Mouse (Mus musculus): Measurements from ENCODE around the gene Catsper3.

The Catsper3 gene

DNA sequence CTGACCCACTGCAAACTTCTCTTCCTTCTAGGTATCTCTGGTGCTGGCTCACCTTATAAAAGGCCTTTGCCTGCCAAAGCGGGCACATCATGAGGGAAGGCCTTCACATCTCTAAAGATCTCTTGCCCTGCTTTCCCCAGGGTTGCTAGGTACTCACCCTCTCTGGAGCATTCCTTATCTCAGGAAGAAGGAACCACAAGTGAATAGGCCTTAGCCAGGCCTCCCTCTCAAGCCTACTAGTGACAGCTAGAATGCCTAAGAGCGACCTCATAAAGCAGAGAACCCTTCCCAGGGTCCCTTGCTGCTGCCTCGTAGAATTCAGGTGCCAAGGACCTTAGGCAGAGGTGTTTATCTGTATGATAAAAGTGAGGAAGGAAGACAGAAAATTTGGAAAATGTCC, at the start of gene Catsper3:
Gene Catsper3, plus strand, starts transcription at position 301 of the 400 bp plus-strand sequence.
- no peak for DNase-seq (ENCODE audit: low spot score)

DNA sequence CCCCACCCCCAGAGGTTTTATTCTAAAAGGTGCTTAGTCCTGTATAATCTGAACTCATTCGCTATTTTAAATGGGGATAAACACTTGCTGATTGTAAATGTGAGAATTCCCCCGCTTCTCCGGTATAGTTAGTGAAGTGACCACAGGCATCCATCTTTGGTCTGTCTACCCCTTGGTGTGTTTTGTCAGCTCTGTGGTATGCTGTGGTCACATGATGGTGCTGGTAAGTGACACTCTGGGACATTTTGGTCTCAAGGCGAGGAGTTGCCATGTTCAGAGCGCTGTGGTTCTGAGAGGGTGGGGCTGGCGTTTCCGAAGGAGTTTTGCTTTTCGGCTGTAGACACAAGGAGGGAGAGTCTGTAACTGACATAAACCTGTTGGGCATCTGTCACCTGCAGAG, 46.5 kb upstream of the Catsper3 start:
- DNase-seq (ENCODE audit: low spot score) = no peak

DNA sequence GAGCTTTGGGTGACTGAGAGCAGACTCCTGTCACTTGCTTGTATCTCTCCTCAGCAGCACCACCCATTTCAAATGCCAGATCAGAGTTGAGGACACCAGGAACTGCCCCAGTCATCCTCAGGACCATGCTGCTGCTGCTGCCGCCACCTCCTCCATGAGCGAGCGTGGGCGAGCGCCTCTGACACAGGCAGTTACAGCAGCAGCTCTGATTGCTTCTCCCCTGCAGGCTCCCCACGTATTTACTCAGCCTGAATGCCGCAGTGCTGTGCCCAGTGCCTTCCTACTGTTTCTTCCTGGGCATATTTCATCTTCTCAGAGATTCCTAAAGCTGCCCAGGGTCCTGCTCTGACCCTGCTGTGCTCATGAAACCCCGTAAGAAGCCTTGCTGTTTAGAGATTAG, 42.1 kb upstream of the Catsper3 start:
- no peak for DNase-seq (ENCODE audit: low spot score)

DNA sequence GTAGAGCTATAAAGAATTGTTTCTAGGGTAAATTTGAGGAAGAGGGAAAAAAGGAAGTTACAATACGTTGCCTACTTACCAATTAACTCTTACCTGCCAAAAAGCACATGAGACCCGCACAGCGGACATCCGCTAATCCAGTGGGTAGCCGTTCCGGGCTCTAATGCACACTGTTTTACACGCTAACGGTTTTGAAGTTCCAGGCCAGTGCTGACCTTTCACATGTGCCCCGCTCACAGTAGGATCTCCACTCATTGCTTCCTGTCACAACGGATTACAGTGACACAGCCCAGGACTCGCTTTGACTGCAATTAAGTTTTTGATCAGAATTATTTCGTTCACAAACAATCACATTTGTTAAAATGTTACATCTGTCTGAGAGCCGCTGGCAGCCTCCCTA, 30.0 kb upstream of the Catsper3 start:
- peak; percentile 50 for DNase-seq (ENCODE audit: low spot score)

DNA sequence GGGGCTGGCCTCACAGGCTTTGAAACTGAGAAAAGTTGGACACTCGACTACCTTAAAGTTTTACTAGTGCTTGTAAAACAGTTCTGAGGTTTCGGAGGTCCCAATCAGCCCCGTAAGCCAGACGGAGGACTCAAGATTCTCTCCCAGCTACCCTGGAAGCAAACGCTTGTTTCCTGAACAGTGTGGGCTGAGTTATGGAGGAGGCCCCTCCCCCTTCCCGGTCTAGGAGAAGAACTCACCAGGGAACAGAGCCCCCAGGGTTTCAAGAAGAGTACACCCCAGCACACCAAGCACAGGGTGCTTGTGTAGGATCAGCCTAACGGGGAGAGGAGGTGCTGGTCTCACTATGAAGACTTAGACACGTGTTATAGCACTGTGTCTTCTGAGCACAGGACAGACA, 27.6 kb upstream of the Catsper3 start:
- DNase-seq (ENCODE audit: low spot score) = peak; percentile 37

DNA sequence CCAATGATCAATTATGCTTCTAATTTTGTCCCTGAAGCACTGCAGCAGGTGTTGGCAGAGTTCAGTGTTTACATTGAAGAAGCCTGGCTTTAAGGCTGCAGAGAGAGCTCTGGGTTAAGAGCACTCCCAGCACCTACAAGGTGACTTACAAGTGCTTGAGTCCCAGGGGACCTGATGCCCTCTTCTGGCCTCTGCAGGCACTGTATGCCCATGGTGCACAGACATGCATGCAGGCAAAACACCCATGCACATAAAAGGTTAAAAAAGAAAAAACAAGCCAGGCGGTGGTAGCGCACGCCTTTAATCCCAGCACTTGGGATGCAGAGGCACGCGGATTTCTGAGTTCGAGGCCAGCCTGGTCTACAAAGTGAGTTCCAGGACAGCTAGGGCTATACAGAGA, 26.7 kb upstream of the Catsper3 start:
- peak; percentile 25 for DNase-seq (ENCODE audit: low spot score)

DNA sequence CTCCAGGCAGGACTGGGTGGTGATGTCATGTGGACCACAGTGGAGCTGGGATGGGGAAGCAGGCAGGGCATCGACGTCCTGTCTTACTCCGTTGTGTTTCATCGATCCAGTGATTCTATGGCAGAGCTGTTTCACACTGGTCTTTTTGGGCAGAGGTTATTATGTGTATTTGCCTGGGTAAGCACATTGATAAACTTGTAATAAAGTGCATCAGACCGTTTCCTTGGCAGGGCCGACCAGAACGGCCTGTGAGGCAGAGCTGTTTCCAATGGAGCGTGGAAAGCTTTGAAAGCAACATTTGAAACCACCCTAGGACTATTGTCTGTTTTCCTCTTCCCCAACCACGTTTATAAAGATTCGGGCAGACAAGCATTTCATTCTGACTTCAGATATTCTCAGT, 23.8 kb upstream of the Catsper3 start:
- DNase-seq (ENCODE audit: low spot score) = no peak

DNA sequence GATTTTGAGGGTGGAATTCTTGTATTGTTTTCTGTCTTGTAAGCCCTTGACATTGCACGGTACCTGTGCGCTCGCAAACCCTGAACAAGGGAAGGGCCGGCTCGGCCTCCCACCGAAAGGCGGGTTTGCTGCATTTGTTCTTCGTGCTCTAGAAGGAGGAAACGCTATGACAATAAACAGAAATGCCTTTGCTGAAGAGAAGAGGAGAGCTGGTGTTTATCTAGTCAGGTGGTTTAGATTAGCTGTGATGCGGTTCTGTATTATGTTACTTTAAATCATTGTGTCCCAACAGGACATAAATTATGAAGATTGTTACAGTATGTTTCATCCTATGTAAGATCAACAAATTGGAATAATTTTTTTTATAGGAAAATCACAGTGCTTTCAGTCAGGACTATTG, 22.9 kb upstream of the Catsper3 start:
- peak; percentile 9 for DNase-seq (ENCODE audit: low spot score)

DNA sequence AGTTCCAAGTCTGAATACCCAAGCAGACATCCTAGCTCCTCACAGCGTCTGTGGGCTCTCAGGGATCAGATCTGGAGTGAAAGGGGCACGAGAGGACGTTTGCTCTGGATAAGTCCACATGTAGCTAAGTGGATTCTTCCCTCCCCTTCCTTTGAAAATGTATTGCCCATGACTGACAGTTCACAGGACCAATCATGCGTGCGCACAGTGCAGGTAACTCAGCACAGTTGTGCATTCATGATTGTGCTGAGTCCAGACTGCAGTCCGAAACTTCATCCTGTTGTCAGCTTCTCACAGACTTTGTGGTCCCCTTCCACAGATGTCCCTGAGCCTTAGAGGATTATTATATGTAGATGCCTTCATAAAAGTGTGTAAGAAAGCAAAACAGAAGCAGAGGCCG, 10.0 kb upstream of the Catsper3 start:
- no peak for DNase-seq (ENCODE audit: low spot score)

DNA sequence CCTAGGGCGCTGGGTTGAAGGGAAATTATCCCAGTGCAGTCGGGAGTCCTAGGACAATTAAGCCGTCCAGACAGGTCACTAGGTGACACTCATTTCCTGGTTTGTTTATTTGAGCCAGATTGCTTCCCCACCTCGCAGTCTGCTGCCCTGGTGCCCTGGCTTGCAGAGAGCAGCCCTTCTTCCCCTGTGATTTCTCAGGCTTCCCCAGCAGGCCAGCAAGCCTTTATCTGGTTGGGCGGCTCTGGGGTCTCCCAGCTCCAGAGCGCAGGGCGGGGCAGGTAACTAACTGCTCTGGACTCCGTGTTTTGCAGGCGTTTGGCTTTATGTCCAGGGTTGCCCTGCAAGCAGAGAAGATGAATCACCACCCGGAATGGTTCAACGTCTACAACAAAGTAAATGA, 9.3 kb upstream of the Catsper3 start:
- peak; percentile 50 for DNase-seq (ENCODE audit: low spot score)

DNA sequence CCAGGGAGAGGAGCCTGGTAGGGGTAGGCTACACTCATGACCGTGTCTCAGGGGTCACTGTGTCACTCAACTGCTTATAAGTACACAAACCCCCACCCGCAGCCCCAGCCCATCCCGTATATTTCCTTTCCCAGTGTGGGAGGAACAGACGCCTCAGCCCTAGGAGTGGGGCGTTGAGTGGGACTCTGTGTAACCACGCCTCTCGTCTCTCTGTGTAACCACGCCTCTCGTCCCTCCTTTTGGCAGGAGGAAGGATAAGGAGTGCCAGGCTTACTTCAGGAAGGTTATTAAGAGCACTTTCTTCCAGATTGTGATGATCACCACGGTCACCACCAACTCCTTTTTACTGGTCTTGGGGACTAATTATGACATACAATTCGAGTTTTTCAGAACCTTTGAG, 1.8 kb downstream of the Catsper3 start:
- DNase-seq (ENCODE audit: low spot score) = no peak

DNA sequence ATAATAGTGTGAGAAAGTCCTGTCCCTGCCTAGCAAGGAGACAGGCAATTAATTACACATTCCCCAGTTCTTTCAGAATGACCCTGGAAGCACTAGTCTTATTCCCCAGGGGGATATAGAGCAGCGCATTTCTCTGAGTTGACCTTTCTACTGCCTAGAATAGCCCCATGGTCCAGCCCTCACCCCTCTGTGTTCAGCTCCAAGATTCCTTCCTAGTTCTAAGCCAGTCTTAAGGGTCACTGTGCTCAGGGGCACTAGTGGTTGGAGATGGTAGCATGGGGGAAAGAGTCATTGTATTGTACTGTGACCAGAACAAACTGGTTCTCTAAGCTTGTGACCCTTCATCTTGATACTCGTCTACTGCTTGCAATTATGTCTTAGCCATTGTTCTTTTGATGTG, 16.9 kb downstream of the Catsper3 start:
- no peak for DNase-seq (ENCODE audit: low spot score)

DNA sequence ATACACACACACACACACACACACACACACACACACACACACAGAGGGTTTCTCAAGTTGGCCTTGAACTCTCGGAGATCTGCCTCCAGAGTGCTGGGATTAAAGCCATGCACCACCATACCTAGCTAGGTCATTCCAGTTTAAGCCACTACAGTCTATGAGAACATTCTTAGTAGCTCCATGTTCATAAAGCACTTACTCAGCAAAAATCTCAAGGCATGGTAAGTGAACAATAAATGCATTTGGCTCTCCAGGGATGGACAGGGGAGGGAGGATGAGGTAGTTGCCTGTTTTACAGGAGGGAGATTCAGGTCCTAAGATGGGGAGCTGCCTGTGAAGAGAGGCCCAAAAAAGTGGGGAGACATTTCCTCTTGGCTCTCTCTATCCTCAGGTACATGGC, 19.6 kb downstream of the Catsper3 start:
- DNase-seq (ENCODE audit: low spot score) = no peak

DNA sequence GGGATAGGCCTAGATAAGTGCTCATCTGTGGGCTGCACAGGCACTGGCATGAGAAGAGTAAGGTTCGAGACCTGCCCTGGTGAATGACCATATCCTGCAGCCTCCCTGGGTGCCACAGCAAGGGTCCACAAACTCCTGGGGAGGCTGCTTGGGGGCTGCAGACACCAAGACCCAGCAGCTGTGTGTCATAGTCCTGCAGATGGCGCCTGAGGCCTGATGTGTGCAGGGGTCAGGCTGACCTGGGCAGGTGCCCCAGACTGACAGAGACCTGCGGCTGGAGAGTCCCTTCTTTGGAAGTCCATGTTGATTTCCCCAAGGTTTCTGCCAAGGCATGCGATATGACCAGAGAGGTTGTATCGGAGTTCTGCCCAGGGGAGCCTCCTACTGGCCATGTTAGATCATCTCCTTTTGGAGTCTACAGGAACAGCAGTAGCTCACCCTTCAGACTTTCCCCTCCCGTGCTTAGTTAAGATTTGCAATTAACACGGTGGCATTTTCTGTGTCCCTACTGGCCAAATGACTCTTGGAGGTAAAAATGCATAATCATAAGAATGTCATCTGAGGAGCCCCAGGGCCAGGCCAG, 24.8 kb downstream of the Catsper3 start:
- DNase-seq (ENCODE audit: low spot score) = no peak

DNA sequence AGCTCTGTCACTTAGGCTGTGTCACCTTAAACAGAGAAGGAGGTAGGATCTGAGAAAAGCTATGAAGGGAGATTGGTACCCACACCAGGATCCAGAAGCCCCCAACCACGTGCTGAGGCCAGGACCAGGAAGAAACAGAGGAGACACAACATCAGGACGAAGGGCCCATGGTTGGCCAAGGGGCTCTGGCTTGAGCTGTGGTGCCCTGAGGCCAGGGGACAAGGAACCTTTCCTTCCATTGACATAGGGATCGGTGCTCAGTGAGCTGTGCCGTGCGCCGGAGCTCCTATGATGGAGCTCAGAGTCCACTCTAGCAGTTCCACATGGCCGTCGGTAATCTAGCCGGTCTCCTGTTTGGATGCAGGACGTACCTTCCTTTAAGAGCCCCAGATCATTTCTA, 25.3 kb downstream of the Catsper3 start:
- DNase-seq (ENCODE audit: low spot score) = no peak

DNA sequence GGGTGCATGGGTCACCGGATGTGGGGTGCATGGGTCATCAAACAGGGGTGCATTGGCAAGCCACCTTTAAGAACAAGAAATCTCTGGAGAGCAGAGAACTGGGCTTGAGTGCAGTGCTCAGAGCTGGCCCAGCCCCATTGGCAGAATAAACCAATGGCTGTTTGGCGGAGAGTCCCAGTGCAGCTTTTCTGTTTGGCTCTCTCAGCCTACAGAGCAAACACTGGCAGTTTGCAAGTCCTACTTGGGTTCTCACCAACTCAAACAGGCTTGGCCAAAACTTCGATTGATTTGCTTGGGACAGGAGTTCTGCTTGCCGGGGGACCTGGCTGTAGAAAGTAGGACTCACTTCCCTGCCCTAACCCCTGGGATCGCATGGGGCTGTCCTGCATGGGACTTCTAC, 26.6 kb downstream of the Catsper3 start:
- no peak for DNase-seq (ENCODE audit: low spot score)

DNA sequence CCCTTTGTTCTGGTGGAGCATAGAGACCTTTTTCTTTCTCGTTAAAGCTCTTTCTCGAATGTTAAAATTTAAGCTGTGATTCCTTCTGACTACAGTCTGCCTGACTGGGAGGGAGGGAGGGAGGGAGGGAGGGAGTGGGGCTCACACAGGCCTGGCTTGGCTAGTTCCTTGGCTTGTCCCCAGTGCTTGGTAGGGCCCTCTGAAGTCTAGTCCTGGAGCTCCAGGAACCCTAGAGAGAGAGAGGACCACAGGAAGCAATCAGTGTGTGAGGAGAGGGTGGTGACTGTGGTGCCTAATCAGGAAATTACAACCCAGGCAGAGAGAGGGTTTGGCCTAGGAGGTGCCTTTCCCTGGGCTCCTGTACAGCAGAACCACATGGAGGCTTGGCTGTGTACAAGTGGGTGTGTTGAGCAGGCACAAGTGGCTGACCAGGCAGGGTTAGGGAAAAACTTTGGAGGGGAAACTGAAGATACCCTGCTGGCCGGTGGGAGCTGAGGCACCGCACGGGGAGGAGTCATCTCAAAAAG, 29.2 kb downstream of the Catsper3 start:
- no peak for DNase-seq (ENCODE audit: low spot score)

DNA sequence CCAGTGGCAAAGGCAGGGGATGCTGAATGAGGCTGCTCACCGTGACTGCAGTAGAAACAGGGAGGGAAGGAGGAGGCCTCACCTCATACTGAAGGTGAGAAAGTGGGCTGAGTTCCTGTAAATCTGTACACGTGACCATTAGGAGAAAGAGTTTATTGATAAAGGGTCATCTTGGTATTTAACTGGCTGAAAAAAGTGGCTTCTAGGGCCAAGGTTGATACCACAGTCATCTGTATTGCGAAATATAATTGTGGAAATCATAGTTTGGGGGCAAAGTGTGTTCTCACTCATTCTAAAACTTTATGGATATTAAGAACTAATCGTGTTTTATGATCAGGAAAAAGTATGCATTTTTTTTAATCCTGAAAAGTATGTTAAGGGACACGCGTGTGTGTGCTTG, 30.5 kb downstream of the Catsper3 start:
- no peak for DNase-seq (ENCODE audit: low spot score)

DNA sequence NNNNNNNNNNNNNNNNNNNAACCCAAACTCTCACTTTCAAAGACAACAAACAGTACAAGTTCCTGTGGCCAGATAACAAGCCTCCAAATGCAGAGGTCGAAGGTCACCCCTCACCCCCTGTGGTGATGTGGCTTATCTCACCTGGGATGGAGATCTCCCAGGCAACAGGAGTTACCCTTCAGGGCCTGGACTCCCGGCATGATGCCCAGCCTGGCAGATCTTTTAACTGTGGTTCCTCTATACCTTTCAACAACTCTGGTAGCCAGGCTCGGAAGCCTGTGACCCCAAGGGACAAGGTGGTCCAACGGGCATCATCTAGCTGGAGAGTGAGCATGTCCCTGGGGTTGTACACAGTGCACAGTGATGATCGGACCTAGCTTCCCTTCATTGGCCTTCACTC, 38.1 kb downstream of the Catsper3 start:
- DNase-seq (ENCODE audit: low spot score) = no peak

DNA sequence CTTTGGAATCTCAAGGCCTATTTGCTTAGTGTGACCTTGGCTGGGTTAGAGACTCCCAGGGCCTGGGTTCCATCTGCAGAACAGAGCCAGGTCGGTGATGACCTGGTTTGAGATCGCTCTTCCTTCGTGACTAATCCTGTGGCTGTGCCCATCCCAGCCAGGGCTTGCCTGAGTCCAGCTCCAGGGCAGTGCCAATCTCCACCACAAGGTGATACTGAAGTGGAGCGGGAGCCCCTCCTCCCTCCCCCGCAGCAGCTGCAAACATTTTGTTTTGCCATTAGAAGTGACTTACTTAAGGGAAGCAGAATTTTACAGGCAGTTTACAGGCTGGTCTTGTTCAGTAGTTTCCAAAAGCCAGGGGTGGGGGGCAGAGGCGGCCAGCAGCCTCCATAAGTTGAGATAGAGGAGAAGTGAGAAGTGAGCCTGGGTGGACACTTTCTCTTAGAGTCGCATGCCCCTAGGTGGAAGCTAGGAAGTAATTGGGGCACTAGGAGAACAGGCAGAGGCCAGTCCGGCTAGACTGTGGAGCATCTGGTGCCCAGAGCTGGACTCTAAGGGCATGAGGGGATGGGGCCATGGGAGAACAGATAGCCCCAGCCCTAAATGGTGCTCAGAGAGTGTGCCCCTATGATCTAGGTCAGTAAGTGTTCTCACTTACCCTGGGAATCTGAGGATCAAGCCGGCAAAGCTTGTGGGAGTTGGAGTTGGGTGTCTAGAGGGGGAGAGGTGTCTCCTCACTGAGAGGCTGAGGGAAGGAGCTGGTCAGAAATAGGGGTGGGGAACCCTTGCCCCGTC, 40.0 kb downstream of the Catsper3 start:
- no peak for DNase-seq (ENCODE audit: low spot score)

DNA sequence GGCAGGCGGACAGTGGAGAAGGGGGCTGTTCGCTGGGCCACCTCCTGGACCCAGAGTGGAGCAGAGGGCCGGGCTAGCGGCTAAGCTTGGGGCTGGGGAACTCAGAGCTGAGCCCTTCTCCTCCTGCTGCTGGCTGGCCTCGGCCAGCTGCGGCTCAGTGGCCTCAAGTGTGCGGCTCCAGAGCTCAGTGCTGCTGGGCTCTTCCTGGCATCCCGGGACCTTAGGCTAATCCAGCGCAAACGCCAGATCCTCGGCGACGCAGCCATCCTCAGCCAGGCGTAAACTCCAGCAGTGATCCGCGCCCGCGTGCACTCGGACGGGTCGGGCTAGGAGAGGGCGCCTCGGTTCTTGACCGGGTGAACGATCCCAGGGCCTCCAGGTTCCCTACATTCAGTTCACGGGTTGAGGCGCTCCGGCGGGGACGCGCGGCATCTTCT, 40.9 kb downstream of the Catsper3 start:
- DNase-seq (ENCODE audit: low spot score) = peak; percentile 68

DNA sequence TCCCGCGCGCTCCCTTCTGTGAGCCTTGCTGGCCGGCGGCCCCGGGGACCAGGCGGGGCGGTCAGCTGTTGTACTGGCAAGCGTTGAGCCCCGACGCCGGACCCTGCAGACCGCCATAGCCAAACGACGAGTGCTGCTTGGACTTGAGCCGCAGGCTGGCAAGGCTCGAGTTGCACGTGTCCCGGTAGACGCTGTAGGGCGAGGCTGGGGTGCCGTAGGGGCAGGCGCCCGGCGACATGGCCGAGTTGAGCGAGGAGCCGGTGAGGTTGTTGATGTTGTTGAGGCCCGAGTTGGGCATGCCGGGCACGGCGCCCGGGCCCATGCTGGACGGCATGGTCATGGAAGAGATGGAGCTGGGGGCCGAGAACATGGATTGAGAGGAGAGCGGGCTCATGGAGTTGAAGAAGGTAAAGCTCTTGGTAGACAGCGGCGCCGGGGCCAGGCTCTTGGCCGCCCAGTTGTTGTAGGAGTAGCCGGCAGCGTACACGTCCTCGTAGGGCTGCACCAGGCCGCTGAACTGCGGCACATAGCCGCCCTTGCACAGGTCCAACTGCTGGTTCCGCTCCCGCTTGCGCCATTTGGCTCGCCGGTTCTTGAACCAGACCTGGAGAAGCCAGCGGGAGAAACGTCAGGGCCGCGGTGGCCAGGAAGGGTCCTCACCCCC, 41.8 kb downstream of the Catsper3 start:
- peak; percentile 41 for DNase-seq (ENCODE audit: low spot score)

Data from embryo, embryonic 10 days (tissue).